In the genomic region with DNA sequence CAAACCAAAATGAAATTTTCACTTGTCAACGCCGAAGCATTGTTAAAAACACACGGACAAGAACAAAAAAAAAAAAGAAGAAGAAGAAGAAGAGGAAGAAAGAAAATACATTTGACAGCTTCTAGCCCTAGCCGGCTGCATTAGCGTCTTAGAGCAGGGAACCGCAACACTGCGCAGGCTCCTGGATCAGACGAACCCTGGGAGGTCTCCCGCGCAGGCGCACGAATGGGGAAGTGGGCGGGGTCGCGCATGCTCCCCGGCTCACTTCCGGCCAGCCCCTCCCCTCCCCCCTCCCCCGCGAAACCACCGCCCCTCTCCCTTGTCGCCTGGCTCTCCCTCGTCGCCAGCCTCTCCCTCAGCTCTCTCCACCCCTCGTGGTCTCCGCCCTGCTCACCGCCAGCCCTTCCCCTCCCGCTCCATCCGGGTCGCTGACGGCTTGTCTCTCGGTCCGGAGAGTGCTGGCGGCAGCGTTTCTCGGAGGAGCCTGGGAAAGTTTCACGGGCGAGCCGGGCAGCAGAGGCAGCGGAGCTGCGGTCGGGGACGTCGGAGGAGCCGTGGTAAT, we compare ENCODE assay signal across 1 mouse cellular context.
TF ChIP-seq lines count a peak whose summit lies in the region.

A gene (plus strand): TSS at position 318 of the 562 bp plus-strand sequence.

TF ChIP-seq in CH12.LX, 34 proteins besides CTCF, POLR2A, EP300 and RAD21 (continued from another document):
- peak; percentile 74 for TF ChIP-seq TCF12 (IDR thresholded peaks at IDR 0.05; ENCODE audit: low read depth, low read length)
- no peak for TF ChIP-seq JUND (conservative IDR thresholded peaks at IDR 0.05; ENCODE audit: low read depth, low read length)
- TF ChIP-seq NELFE (IDR thresholded peaks at IDR 0.05; ENCODE audit: low read depth, low read length), result peak; percentile 89
- no peak for TF ChIP-seq SMC3 (IDR thresholded peaks at IDR 0.05; ENCODE audit: low read depth, low read length)
- no peak for TF ChIP-seq IRF4 (IDR thresholded peaks at IDR 0.05; ENCODE audit: low read depth, low read length)
- TF ChIP-seq BHLHE40 (IDR thresholded peaks at IDR 0.05; ENCODE audit: low read depth, low read length), result no peak
- TF ChIP-seq MEF2A (IDR thresholded peaks at IDR 0.05; ENCODE audit: borderline replicate concordance, low read depth, low read length), result peak; percentile 51; the same call in 1 of the 2 replicates
- no peak; the same call in 1 of the 2 replicates for TF ChIP-seq SIN3A (IDR thresholded peaks at IDR 0.05; ENCODE audit: low read length)
- no peak for TF ChIP-seq ZKSCAN1 (IDR thresholded peaks at IDR 0.05; ENCODE audit: borderline replicate concordance, low read depth, low read length)
- TF ChIP-seq CHD1 (IDR thresholded peaks at IDR 0.05; ENCODE audit: low read depth, low read length), result no peak
- TF ChIP-seq ELF1 (IDR thresholded peaks at IDR 0.05; ENCODE audit: low read depth, low read length), result peak; percentile 91
- TF ChIP-seq UBTF (IDR thresholded peaks at IDR 0.05; ENCODE audit: low read depth, low read length), result peak; percentile 95
- TF ChIP-seq MXI1 (IDR thresholded peaks at IDR 0.05; ENCODE audit: low read depth, low read length), result no peak
- peak; percentile 20; the same call in 1 of the 2 replicates for TF ChIP-seq MYC (IDR thresholded peaks at IDR 0.05; ENCODE audit: low read depth, low read length)
